Mouse (Mus musculus) spleen, postnatal 10 days (tissue): ENCODE measurements around the gene Pak6.

Experiments used
- DNase-seq, 2 experiments: peaks; one replicate each; pipeline ENCODE4 v3.0.0; 2021 to 2022; ENCODE audit warnings: low spot score in 2 of 2

Pak6 gene

GRCm38 (mm10) chr2:118729194-118729593, 66.1 kb downstream of the Pak6 start:
- DNase-seq, result no peak

- no peak for DNase-seq
These were observed 66.9 kb downstream of the Pak6 start for GRCm38 (mm10) chr2:118729816-118730621.

GRCm38 (mm10) chr2:118730622-118730915, 67.5 kb downstream of the Pak6 start:
- peak in 1 of 2 experiments; percentile 71 for DNase-seq

- DNase-seq, result no peak
These were observed 68.9 kb downstream of the Pak6 start for GRCm38 (mm10) chr2:118731981-118732380.

GRCm38 (mm10) chr2:118733341-118733740, 70.2 kb downstream of the Pak6 start:
- DNase-seq, result no peak

- DNase-seq, result no peak
These were observed 77.2 kb downstream of the Pak6 start for GRCm38 (mm10) chr2:118740341-118740740.

- DNase-seq, result peak in 1 of 2 experiments; percentile 5
These were observed 78.1 kb downstream of the Pak6 start for GRCm38 (mm10) chr2:118741183-118741582.

- peak in 1 of 2 experiments; percentile 47 for DNase-seq
These were observed 80.3 kb downstream of the Pak6 start for GRCm38 (mm10) chr2:118743261-118743943.

- no peak for DNase-seq
These were observed 81.5 kb downstream of the Pak6 start for GRCm38 (mm10) chr2:118744621-118745020.

GRCm38 (mm10) chr2:118745232-118745884, 82.3 kb downstream of the Pak6 start, which contains the start of gene Inafm2:
TSS of gene Inafm2 (plus strand) at chr2:118745758.
- peak; percentile 75 to 88 for DNase-seq

- peak; percentile 62 to 67 for DNase-seq
These were observed 83.1 kb downstream of the Pak6 start for GRCm38 (mm10) chr2:118745915-118746901.

GRCm38 (mm10) chr2:118747301-118747960, 84.3 kb downstream of the Pak6 start:
- DNase-seq, result peak in 1 of 2 experiments; percentile 45
